Mouse (Mus musculus) cortical plate, adult 2 months (tissue): ENCODE data around the gene Ascc1. TPM values are rescaled to one million over a fixed set of nuclear protein-coding genes. Genes with fewer than 3 reads are reported as not detected.
"Not testable (repeated sequence)": the region's sequence is repeated elsewhere in the genome, so short reads cannot be mapped to it uniquely, and the experiment has no call there.

Experiments
- H3K27ac ChIP-seq: fragments of 200-500 bp; 2 replicates; pipeline ENCODE4 v1.5.1; 2012; ENCODE audit warnings: low read length, control low read depth, inconsistent platforms; ENCODE audit not compliant: insufficient read depth
- H3K4me1 ChIP-seq: fragments of 200-500 bp; 2 replicates; pipeline ENCODE4 v1.6.1; 2011; ENCODE audit warnings: low read length; ENCODE audit not compliant: control insufficient read depth, insufficient read depth
- H3K4me3 ChIP-seq: fragments of 200-500 bp; 2 replicates; pipeline ENCODE4 v1.5.1; 2011; ENCODE audit warnings: mild to moderate bottlenecking, low read length, control low read depth; ENCODE audit not compliant: insufficient read depth
- CTCF ChIP-seq: fragments of 200-500 bp; IDR thresholded peaks from 2 replicates; pipeline ENCODE4 v1.5.1; 2011; ENCODE audit warnings: mild to moderate bottlenecking, control low read depth, low read length; ENCODE audit not compliant: insufficient read depth; ENCODE audit errors: extremely low read depth
- POLR2A ChIP-seq: fragments of 200-500 bp; IDR thresholded peaks from 2 replicates; pipeline ENCODE4 v1.6.1; 2011; ENCODE audit warnings: mild to moderate bottlenecking, low read length, control low read depth; ENCODE audit not compliant: insufficient read depth; ENCODE audit errors: extremely low read depth
- polyA plus RNA-seq: library from polyadenylated mRNA; depleted of rRNA; stranded (reverse); fragments of >200 nt; gene quantifications from 2 replicates; pipeline ENCODE4 v1.2.3, GENCODE M21; 2012

Gene Ascc1
- polyA plus RNA-seq, 1 experiment: 22.7 TPM

- H3K4me3 ChIP-seq: no peak overlapping the region
- H3K4me1 ChIP-seq: no peaks in the 10 kb centered on the region
- no peak overlapping the region for H3K27ac ChIP-seq
- TF ChIP-seq POLR2A (no peak), CTCF (no peak)
Measured at GRCm38 (mm10) chr10:59990393-59990792, 12.2 kb upstream of the Ascc1 start.

- H3K4me3 ChIP-seq: no peak overlapping the region
Measured at GRCm38 (mm10) chr10:59991262-59991880, 11.2 kb upstream of the Ascc1 start.

GRCm38 (mm10) chr10:59992024-59992423 lies 10.6 kb upstream of the Ascc1 start:
- no peak for TF ChIP-seq POLR2A
- TF ChIP-seq CTCF: no peak
- no peak overlapping the region for H3K4me3 ChIP-seq
- no peak overlapping the region for H3K27ac ChIP-seq
- no peaks in the 10 kb centered on the region for H3K4me1 ChIP-seq

More at GRCm38 (mm10) chr10:59991262-59991880, 11.2 kb upstream of the Ascc1 start:
- H3K27ac ChIP-seq: no peak overlapping the region
- H3K4me1 ChIP-seq: no peaks in the 10 kb centered on the region
- no peak for TF ChIP-seq CTCF
- no peak for TF ChIP-seq POLR2A

- H3K27ac ChIP-seq, H3K4me3 ChIP-seq: not testable (repeated sequence)
Measured at GRCm38 (mm10) chr10:59993813-59994212, 8.8 kb upstream of the Ascc1 start.

GRCm38 (mm10) chr10:59995889-59996288 lies 6.7 kb upstream of the Ascc1 start:
- Histone ChIP-seq H3K4me1 (no peaks in the 10 kb centered on the region; the same call in 1 of the 2 replicates), H3K27ac (no peak overlapping the region), H3K4me3 (no peak overlapping the region)
- TF ChIP-seq POLR2A: no peak
- no peak for TF ChIP-seq CTCF

More at GRCm38 (mm10) chr10:59993813-59994212, 8.8 kb upstream of the Ascc1 start:
- not testable (repeated sequence) for H3K4me1 ChIP-seq

- no peaks in the 10 kb centered on the region; the same call in 1 of the 2 replicates for H3K4me1 ChIP-seq
- TF ChIP-seq CTCF (peak; percentile 15; the same call in 1 of the 2 replicates), POLR2A (no peak)
- H3K4me3 ChIP-seq: no peak overlapping the region
- H3K27ac ChIP-seq: no peak overlapping the region
Measured at GRCm38 (mm10) chr10:59997591-59997990, 5.0 kb upstream of the Ascc1 start.

- H3K4me3 ChIP-seq: no peak overlapping the region
- TF ChIP-seq POLR2A: no peak
- no peak for TF ChIP-seq CTCF
- H3K4me1 ChIP-seq: no peaks in the 10 kb centered on the region; the same call in 1 of the 2 replicates
- no peak overlapping the region for H3K27ac ChIP-seq
Measured at GRCm38 (mm10) chr10:59999057-59999456, 3.5 kb upstream of the Ascc1 start.

GRCm38 (mm10) chr10:60001663-60002062 lies 942 bp upstream of the Ascc1 start:
- not testable (repeated sequence) for H3K27ac ChIP-seq, H3K4me1 ChIP-seq
- peak overlapping the region; percentile 48; the same call in 1 of the 2 replicates for H3K4me3 ChIP-seq

- TF ChIP-seq POLR2A (no peak), CTCF (no peak)
- no peaks in the 10 kb centered on the region; the same call in 1 of the 2 replicates for H3K4me1 ChIP-seq
- peak overlapping the region; percentile 48 for H3K4me3 ChIP-seq
- H3K27ac ChIP-seq: peak overlapping the region; percentile 96
Measured at GRCm38 (mm10) chr10:60002203-60002602, 402 bp upstream of the Ascc1 start.

GRCm38 (mm10) chr10:60003213-60003752 lies 678 bp downstream of the Ascc1 start:
- Histone ChIP-seq H3K4me3 (peak overlapping the region; percentile 48), H3K4me1 (no peaks in the 10 kb centered on the region; the same call in 1 of the 2 replicates), H3K27ac (peak overlapping the region; percentile 33)
- TF ChIP-seq CTCF: no peak
- peak; percentile 89 for TF ChIP-seq POLR2A

- Histone ChIP-seq H3K4me1 (no peaks in the 10 kb centered on the region; the same call in 1 of the 2 replicates), H3K4me3 (peak overlapping the region; percentile 48; the same call in 1 of the 2 replicates), H3K27ac (peak overlapping the region; percentile 33; the same call in 1 of the 2 replicates)
- TF ChIP-seq CTCF (no peak), POLR2A (no peak)
Measured at GRCm38 (mm10) chr10:60003847-60004246, 1.2 kb downstream of the Ascc1 start.
